Mouse (Mus musculus): ENCODE data around the gene Syne2. TPM values are rescaled to one million over a fixed set of nuclear protein-coding genes. Genes with fewer than 3 reads are reported as not detected.

Gene Syne2
- polyA plus RNA-seq, 1 experiment from 2014 or later: 35.7 TPM

- H3K4me2 ChIP-seq (replicated peaks): no peak overlapping the region
- no peaks in the 10 kb centered on the region; the same call in 1 of the 2 replicates for H3K36me3 ChIP-seq
- H3K9me3 ChIP-seq: no peaks in the 10 kb centered on the region
- H3K27ac ChIP-seq: no peak overlapping the region
- ATAC-seq: no peak
- no peaks in the 10 kb centered on the region for H3K4me1 ChIP-seq (replicated peaks)
- 59% methylated on average over 2 of the region's 2 CpGs for WGBS
- H3K4me3 ChIP-seq (replicated peaks): no peak overlapping the region
- no peaks in the 10 kb centered on the region for H3K27me3 ChIP-seq (replicated peaks)
- no peak overlapping the region for H3K9ac ChIP-seq
These were observed 100.5 kb downstream of the Syne2 start for GRCm38 (mm10) chr12:75918415-75918814.

GRCm38 (mm10) chr12:75918914-75919313, 101.0 kb downstream of the Syne2 start:
- no peaks in the 10 kb centered on the region for H3K27me3 ChIP-seq (replicated peaks)
- no peak overlapping the region for H3K4me3 ChIP-seq (replicated peaks)
- H3K27ac ChIP-seq: no peak overlapping the region
- no peaks in the 10 kb centered on the region for H3K9me3 ChIP-seq
- WGBS: 55% methylated on average over 6 of the region's 6 CpGs
- H3K4me2 ChIP-seq (replicated peaks): no peak overlapping the region
- no peak for ATAC-seq
- no peaks in the 10 kb centered on the region for H3K4me1 ChIP-seq (replicated peaks)
- H3K36me3 ChIP-seq: no peaks in the 10 kb centered on the region; the same call in 1 of the 2 replicates
- no peak overlapping the region for H3K9ac ChIP-seq

GRCm38 (mm10) chr12:75922900-75923299, 105.0 kb downstream of the Syne2 start:
- no peak overlapping the region for H3K4me3 ChIP-seq (replicated peaks)
- 72% methylated on average over 11 of the region's 11 CpGs for whole genome bisulfite sequencing
- peaks cover 8% of the 10 kb centered on the region for H3K36me3 ChIP-seq
- ATAC-seq: no peak
- no peaks in the 10 kb centered on the region for H3K4me1 ChIP-seq (replicated peaks)
- no peak overlapping the region for H3K27ac ChIP-seq
- no peak overlapping the region for H3K4me2 ChIP-seq (replicated peaks)
- H3K9me3 ChIP-seq: no peaks in the 10 kb centered on the region
- no peak overlapping the region for H3K9ac ChIP-seq
- no peaks in the 10 kb centered on the region for H3K27me3 ChIP-seq (replicated peaks)

- Histone ChIP-seq H3K27ac (no peak overlapping the region), H3K27me3 (replicated peaks) (no peaks in the 10 kb centered on the region), H3K9ac (no peak overlapping the region), H3K9me3 (no peaks in the 10 kb centered on the region), H3K36me3 (peaks cover 8% of the 10 kb centered on the region), H3K4me1 (replicated peaks) (no peaks in the 10 kb centered on the region), H3K4me3 (replicated peaks) (no peak overlapping the region), H3K4me2 (replicated peaks) (no peak overlapping the region)
- WGBS: 87% methylated on average over 11 of the region's 11 CpGs
- no peak for ATAC-seq
These were observed 106.9 kb downstream of the Syne2 start for GRCm38 (mm10) chr12:75924852-75925251.

- no peak overlapping the region for H3K4me3 ChIP-seq (replicated peaks)
- H3K9me3 ChIP-seq: no peaks in the 10 kb centered on the region
- H3K4me1 ChIP-seq (replicated peaks): no peaks in the 10 kb centered on the region
- no peak overlapping the region for H3K9ac ChIP-seq
- peaks cover 19% of the 10 kb centered on the region for H3K36me3 ChIP-seq
- H3K27ac ChIP-seq: no peak overlapping the region
- no peak for ATAC-seq
- no peak overlapping the region for H3K4me2 ChIP-seq (replicated peaks)
- no peaks in the 10 kb centered on the region for H3K27me3 ChIP-seq (replicated peaks)
- WGBS: 92% methylated on average over 1 of the region's 1 CpGs
These were observed 109.7 kb downstream of the Syne2 start for GRCm38 (mm10) chr12:75927596-75927995.

GRCm38 (mm10) chr12:75933561-75933960, 115.6 kb downstream of the Syne2 start:
- H3K4me1 ChIP-seq (replicated peaks): no peaks in the 10 kb centered on the region
- WGBS: 82% methylated on average over 4 of the region's 4 CpGs

GRCm38 (mm10) chr12:75951328-75951727, 133.4 kb downstream of the Syne2 start:
- no peaks in the 10 kb centered on the region for H3K4me1 ChIP-seq (replicated peaks)
- no peak overlapping the region for H3K9ac ChIP-seq
- no peak for ATAC-seq
- no peak overlapping the region for H3K27ac ChIP-seq
- H3K36me3 ChIP-seq: 0 out of 2 replicates have a peak, but pooled peaks cover 6% of the 10 kb centered on the region
- H3K4me2 ChIP-seq (replicated peaks): no peak overlapping the region
- no peaks in the 10 kb centered on the region for H3K9me3 ChIP-seq
- 64% methylated on average over 5 of the region's 5 CpGs for WGBS
- H3K27me3 ChIP-seq (replicated peaks): no peaks in the 10 kb centered on the region
- H3K4me3 ChIP-seq (replicated peaks): no peak overlapping the region

More at GRCm38 (mm10) chr12:75933561-75933960, 115.6 kb downstream of the Syne2 start:
- no peaks in the 10 kb centered on the region for H3K9me3 ChIP-seq
- H3K4me3 ChIP-seq (replicated peaks): no peak overlapping the region
- H3K27ac ChIP-seq: no peak overlapping the region
- H3K36me3 ChIP-seq: peaks cover 11% of the 10 kb centered on the region; the same call in 1 of the 2 replicates
- ATAC-seq: no peak
- H3K9ac ChIP-seq: no peak overlapping the region
- no peak overlapping the region for H3K4me2 ChIP-seq (replicated peaks)
- no peaks in the 10 kb centered on the region for H3K27me3 ChIP-seq (replicated peaks)

- Histone ChIP-seq H3K27me3 (replicated peaks) (no peaks in the 10 kb centered on the region), H3K4me2 (replicated peaks) (no peak overlapping the region), H3K27ac (no peak overlapping the region), H3K36me3 (0 out of 2 replicates have a peak, but pooled peaks cover 6% of the 10 kb centered on the region), H3K9me3 (no peaks in the 10 kb centered on the region), H3K4me1 (replicated peaks) (no peaks in the 10 kb centered on the region), H3K9ac (no peak overlapping the region), H3K4me3 (replicated peaks) (no peak overlapping the region)
- 100% methylated on average over 1 of the region's 1 CpGs for WGBS
- ATAC-seq: no peak
These were observed 134.1 kb downstream of the Syne2 start for GRCm38 (mm10) chr12:75952011-75952410.

- no peaks in the 10 kb centered on the region for H3K4me1 ChIP-seq (replicated peaks)
- ATAC-seq: no peak
- H3K4me3 ChIP-seq (replicated peaks): no peak overlapping the region
- no peak overlapping the region for H3K4me2 ChIP-seq (replicated peaks)
- H3K27me3 ChIP-seq (replicated peaks): no peaks in the 10 kb centered on the region
- H3K36me3 ChIP-seq: peaks cover 8% of the 10 kb centered on the region; the same call in 1 of the 2 replicates
- no peak overlapping the region for H3K27ac ChIP-seq
- H3K9ac ChIP-seq: no peak overlapping the region
- 92% methylated on average over 24 of the region's 24 CpGs for WGBS
- no peaks in the 10 kb centered on the region for H3K9me3 ChIP-seq
These were observed 148.7 kb downstream of the Syne2 start for GRCm38 (mm10) chr12:75966441-75967195.

- no peak for ATAC-seq
- H3K9me3 ChIP-seq: no peaks in the 10 kb centered on the region
- 66% methylated on average over 5 of the region's 5 CpGs for WGBS
- H3K36me3 ChIP-seq: 0 out of 2 replicates have a peak, but pooled peaks cover 2% of the 10 kb centered on the region
- no peak overlapping the region for H3K9ac ChIP-seq
- no peak overlapping the region for H3K4me2 ChIP-seq (replicated peaks)
- no peak overlapping the region for H3K4me3 ChIP-seq (replicated peaks)
- H3K27me3 ChIP-seq (replicated peaks): no peaks in the 10 kb centered on the region
- no peak overlapping the region for H3K27ac ChIP-seq
- H3K4me1 ChIP-seq (replicated peaks): no peaks in the 10 kb centered on the region
These were observed 161.1 kb downstream of the Syne2 start for GRCm38 (mm10) chr12:75979079-75979478.

GRCm38 (mm10) chr12:75983336-75983735, 165.4 kb downstream of the Syne2 start:
- Histone ChIP-seq H3K36me3 (no peaks in the 10 kb centered on the region), H3K9ac (no peak overlapping the region), H3K4me1 (replicated peaks) (no peaks in the 10 kb centered on the region), H3K4me2 (replicated peaks) (no peak overlapping the region), H3K4me3 (replicated peaks) (no peak overlapping the region), H3K27ac (no peak overlapping the region), H3K9me3 (no peaks in the 10 kb centered on the region), H3K27me3 (replicated peaks) (no peaks in the 10 kb centered on the region)
- no peak for ATAC-seq
- 70% methylated on average over 8 of the region's 8 CpGs for WGBS

GRCm38 (mm10) chr12:75992226-75992858, 174.4 kb downstream of the Syne2 start:
- Histone ChIP-seq H3K9me3 (no peaks in the 10 kb centered on the region), H3K27me3 (replicated peaks) (no peaks in the 10 kb centered on the region), H3K36me3 (peaks cover 10% of the 10 kb centered on the region; the same call in 1 of the 2 replicates), H3K27ac (no peak overlapping the region), H3K4me3 (replicated peaks) (no peak overlapping the region), H3K4me1 (replicated peaks) (no peaks in the 10 kb centered on the region), H3K9ac (no peak overlapping the region), H3K4me2 (replicated peaks) (no peak overlapping the region)
- no peak for ATAC-seq
- WGBS: 80% methylated on average over 10 of the region's 10 CpGs
